ENCODE assay signal across 21 mouse cellular contexts in genomic region chr7:74143236-74143635, GRCm38 (mm10).
"Had no signal": no experiment of that assay in that cellular context is flagged by ENCODE, and none has a peak within 500 bp of the region (broad histone marks: within the 10 kb centered on the region; RNA-seq: fewer than 3 reads in every experiment).

No protein-coding gene starts in this region.

- H3K9ac ChIP-seq: liver, embryonic 13.5 days; liver, embryonic 15.5 days; liver, postnatal 0 days; lung, embryonic 15.5 days; neural tube, embryonic 13.5 days; neural tube, embryonic 15.5 days had no signal

- DNase-seq: liver, embryonic 13.5 days; liver, postnatal 0 days; lung, adult 2 months; lung, postnatal 14 days; lung, postnatal 36 days; midbrain, embryonic 14.5 days; retina, postnatal 1 day; spleen, adult 18-20 months; thymus, adult 2 months; thymus, postnatal 25 days; thymus, postnatal 4 days had no signal

- H3K27me3 ChIP-seq: liver, embryonic 13.5 days; liver, embryonic 15.5 days; lung, embryonic 15.5 days; megakaryocyte, embryonic 14.5 days; neural tube, embryonic 13.5 days; neural tube, embryonic 15.5 days had no signal

- ATAC-seq: liver, postnatal 0 days; lung, postnatal 0 days; midbrain, embryonic 16.5 days had no signal

- H3K4me3 ChIP-seq: liver, embryonic 13.5 days; liver, embryonic 15.5 days; lung, embryonic 15.5 days; megakaryocyte, embryonic 14.5 days; myocyte; neural tube, embryonic 13.5 days; neural tube, embryonic 15.5 days had no signal

- H3K4me1 ChIP-seq: liver, embryonic 13.5 days; liver, embryonic 15.5 days; lung, embryonic 15.5 days; megakaryocyte, embryonic 14.5 days; neural tube, embryonic 13.5 days; neural tube, embryonic 15.5 days had no signal

- H3K36me3 ChIP-seq: liver, embryonic 13.5 days; liver, embryonic 15.5 days; lung, embryonic 15.5 days; neural tube, embryonic 13.5 days; neural tube, embryonic 15.5 days had no signal

- H3K27ac ChIP-seq: liver, embryonic 13.5 days; liver, embryonic 15.5 days; lung, embryonic 15.5 days; macrophage; neural tube, embryonic 13.5 days; neural tube, embryonic 15.5 days had no signal

- H3K4me2 ChIP-seq: liver, embryonic 13.5 days; liver, embryonic 15.5 days; lung, embryonic 15.5 days; midbrain, embryonic 11.5 days; neural tube, embryonic 13.5 days; neural tube, embryonic 15.5 days had no signal

- H3K9me3 ChIP-seq: liver, embryonic 13.5 days; liver, embryonic 15.5 days; lung, embryonic 15.5 days; megakaryocyte, embryonic 14.5 days; neural tube, embryonic 13.5 days; neural tube, embryonic 15.5 days had no signal
